Mouse (Mus musculus) lung, adult 2 months (tissue): ENCODE measurements at regions not wholly inside any gene's neighbourhood (a gene's known extent, or its start where the extent isn't known, plus 50 kb on each side); places are given as distances from the start of the nearest gene placed in this dataset.

Experiments used
- CTCF ChIP-seq: fragments of 200-500 bp; IDR thresholded peaks from 2 replicates; pipeline ENCODE4 v1.5.1; 2011; ENCODE audit warnings: mild to moderate bottlenecking, low read length, control low read depth; ENCODE audit not compliant: insufficient read depth
- POLR2A ChIP-seq: fragments of 200-500 bp; IDR thresholded peaks from 2 replicates; pipeline ENCODE4 v1.6.1; 2011; ENCODE audit warnings: low read depth, mild to moderate bottlenecking, control low read depth, low read length, borderline replicate concordance; ENCODE audit errors: extremely low read depth

DNA sequence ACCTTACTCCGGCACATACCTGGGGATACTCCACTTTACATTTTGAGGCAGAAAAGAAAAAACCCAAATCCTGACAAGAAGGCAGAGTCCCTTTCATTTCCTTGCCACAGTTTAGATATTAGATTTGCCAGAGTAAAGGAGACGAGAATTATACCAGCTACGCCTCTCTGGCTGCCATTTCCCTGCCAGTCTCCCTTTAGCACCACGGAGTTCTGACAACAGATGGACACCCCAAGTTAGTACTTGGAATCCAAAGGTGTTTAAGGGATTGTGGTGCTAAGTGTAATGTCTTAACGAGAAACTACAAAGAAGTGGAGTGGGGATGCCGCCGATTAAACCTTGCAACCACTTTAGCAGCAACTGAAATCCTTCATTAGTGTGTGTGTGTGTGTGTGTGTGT is 176.6 kb downstream of the Rergl start:
- TF ChIP-seq POLR2A (no peak), CTCF (no peak)
